Mouse (Mus musculus) MEL (cell line): ENCODE results near the gene Eva1a. TPM values are rescaled to one million over a fixed set of nuclear protein-coding genes. Genes with fewer than 3 reads are reported as not detected.

ENCODE experiments used
- DNase-seq: peaks from one replicate; pipeline ENCODE4 v3.0.0; 2011; ENCODE audit warnings: low read depth, low spot score
- H3K27ac ChIP-seq: 2 replicates; pipeline ENCODE4 v1.5.1; 2012; ENCODE audit warnings: low read depth, mild to moderate bottlenecking, control low read depth, low read length, moderate library complexity; ENCODE audit not compliant: control insufficient read depth
- H3K27me3 ChIP-seq, 2 experiments: fragments of 150-350 bp in 1 of 2; sonication (generic) in 1 of 2; 2 replicates each; pipeline ENCODE4 v1.6.1; 2012; ENCODE audit warnings: low read length in 2 of 2, mild to moderate bottlenecking in 2 of 2, improper control_type of control experiment in 1 of 2, moderate library complexity in 1 of 2; ENCODE audit not compliant: insufficient read depth in 2 of 2, control insufficient read depth in 1 of 2
- H3K36me3 ChIP-seq, 2 experiments: 2 replicates each; pipeline ENCODE4 v1.6.1; 2012 to 2014; ENCODE audit warnings: low read length in 2 of 2, improper control_type of control experiment in 1 of 2, inconsistent platforms in 1 of 2, mild to moderate bottlenecking in 1 of 2; ENCODE audit not compliant: insufficient read depth in 2 of 2, control insufficient read depth in 1 of 2
- H3K4me1 ChIP-seq, 2 experiments: fragments of 150-350 bp in 1 of 2; sonication (generic) in 1 of 2; 2 replicates each; pipeline ENCODE4 v1.6.1; 2012; ENCODE audit warnings: low read length in 2 of 2, improper control_type of control experiment in 1 of 2, mild to moderate bottlenecking in 1 of 2; ENCODE audit not compliant: insufficient read depth in 2 of 2, control insufficient read depth in 1 of 2
- H3K4me3 ChIP-seq, 2 experiments: fragments of 150-350 bp in 1 of 2; sonication (generic) in 1 of 2; 2 replicates each; pipeline ENCODE4 v1.5.1; 2012; ENCODE audit warnings: low read depth in 2 of 2, low read length in 2 of 2, mild to moderate bottlenecking in 2 of 2, moderate library complexity in 2 of 2, control low read depth in 1 of 2, improper control_type of control experiment in 1 of 2; ENCODE audit not compliant: control insufficient read depth in 1 of 2, insufficient read depth in 1 of 2
- H3K79me2 ChIP-seq: 2 replicates; pipeline ENCODE4 v1.6.1; 2012; ENCODE audit warnings: mild to moderate bottlenecking, low read length, moderate library complexity; ENCODE audit not compliant: control insufficient read depth, poor library complexity, insufficient read depth
- H3K9ac ChIP-seq: 2 replicates; pipeline ENCODE4 v1.6.1; 2012; ENCODE audit warnings: low read depth, mild to moderate bottlenecking, control low read depth, low read length, moderate library complexity; ENCODE audit not compliant: control insufficient read depth, poor library complexity, severe bottlenecking
- H3K9me3 ChIP-seq: fragments of 150-350 bp; sonication (generic); replicated peaks from 2 replicates; pipeline ENCODE4 v1.6.1; 2012; ENCODE audit warnings: mild to moderate bottlenecking, low read length, improper control_type of control experiment, moderate library complexity; ENCODE audit not compliant: insufficient read depth
- E2F4 ChIP-seq: IDR thresholded peaks from 2 replicates; pipeline ENCODE4 v1.6.1; 2011; ENCODE audit warnings: low read depth, low read length, improper control_type of control experiment, borderline replicate concordance
- EP300 ChIP-seq, 2 experiments: IDR thresholded peaks; 2 replicates each; pipeline ENCODE4 v1.6.1; 2011; ENCODE audit warnings: improper control_type of control experiment in 2 of 2, low read length in 2 of 2, low read depth in 1 of 2, mild to moderate bottlenecking in 1 of 2
- ETS1 ChIP-seq: IDR thresholded peaks from 2 replicates; pipeline ENCODE4 v1.6.1; 2012; ENCODE audit warnings: low read depth, mild to moderate bottlenecking, inconsistent platforms, low read length, improper control_type of control experiment, moderate library complexity
- GABPA ChIP-seq: IDR thresholded peaks from 2 replicates; pipeline ENCODE4 v1.6.1; 2012; ENCODE audit warnings: low read depth, mild to moderate bottlenecking, inconsistent platforms, low read length, improper control_type of control experiment, moderate library complexity
- HCFC1 ChIP-seq: IDR thresholded peaks from 2 replicates; pipeline ENCODE4 v1.6.1; 2012; ENCODE audit warnings: low read depth, mild to moderate bottlenecking, inconsistent platforms, low read length, improper control_type of control experiment, moderate library complexity
- KAT2A ChIP-seq: conservative IDR thresholded peaks from 2 replicates; pipeline ENCODE4 v1.6.1; 2012; ENCODE audit warnings: low read depth, low read length, improper control_type of control experiment, inconsistent platforms
- MAZ ChIP-seq: IDR thresholded peaks from 2 replicates; pipeline ENCODE4 v1.6.1; 2012; ENCODE audit warnings: low read depth, mild to moderate bottlenecking, inconsistent platforms, low read length, improper control_type of control experiment
- MEF2A ChIP-seq: IDR thresholded peaks from 2 replicates; pipeline ENCODE4 v1.6.1; 2014; ENCODE audit warnings: low read depth, mild to moderate bottlenecking, inconsistent platforms, low read length, improper control_type of control experiment; ENCODE audit not compliant: poor library complexity, insufficient replicate concordance, severe bottlenecking; ENCODE audit errors: extremely low read depth
- NELFE ChIP-seq: IDR thresholded peaks from 2 replicates; pipeline ENCODE4 v1.6.1; 2011; ENCODE audit warnings: low read depth, low read length, improper control_type of control experiment
- POLR2A ChIP-seq, 2 experiments: IDR thresholded peaks; 2 replicates each; pipeline ENCODE4 v1.6.1; 2011 to 2012; ENCODE audit warnings: low read length in 2 of 2, mild to moderate bottlenecking in 2 of 2, control low read depth in 1 of 2, improper control_type of control experiment in 1 of 2, low read depth in 1 of 2, moderate library complexity in 1 of 2; ENCODE audit not compliant: control insufficient read depth in 1 of 2, insufficient read depth in 1 of 2, poor library complexity in 1 of 2
- POLR2AphosphoS5 ChIP-seq: IDR thresholded peaks from 2 replicates; pipeline ENCODE4 v1.6.1; 2012; ENCODE audit warnings: low read depth, borderline replicate concordance, mild to moderate bottlenecking, inconsistent platforms, low read length, moderate library complexity, mixed read lengths
- RAD21 ChIP-seq: IDR thresholded peaks from 2 replicates; pipeline ENCODE4 v1.6.1; 2011; ENCODE audit warnings: mild to moderate bottlenecking, low read depth, low read length, improper control_type of control experiment
- SIN3A ChIP-seq: IDR thresholded peaks from 2 replicates; pipeline ENCODE4 v1.6.1; 2012; ENCODE audit warnings: low read length, improper control_type of control experiment, inconsistent platforms
- SMC3 ChIP-seq: IDR thresholded peaks from 2 replicates; pipeline ENCODE4 v1.6.1; 2011; ENCODE audit warnings: low read depth, low read length, improper control_type of control experiment
- TBP ChIP-seq: IDR thresholded peaks from 2 replicates; pipeline ENCODE4 v1.8.0; 2011; ENCODE audit warnings: low read depth, low read length, improper control_type of control experiment
- UBTF ChIP-seq: IDR thresholded peaks from 2 replicates; pipeline ENCODE4 v1.6.1; 2012; ENCODE audit warnings: low read depth, mild to moderate bottlenecking, inconsistent platforms, low read length, improper control_type of control experiment, moderate library complexity, borderline replicate concordance; ENCODE audit not compliant: insufficient read depth
- USF1 ChIP-seq: IDR thresholded peaks from 2 replicates; pipeline ENCODE4 v1.6.1; 2014; ENCODE audit warnings: low read depth, mild to moderate bottlenecking, inconsistent platforms, low read length, improper control_type of control experiment, moderate library complexity
- USF2 ChIP-seq, 2 experiments: IDR thresholded peaks; 2 replicates each; pipeline ENCODE4 v1.6.1; 2011 to 2012; ENCODE audit warnings: improper control_type of control experiment in 2 of 2, low read length in 2 of 2, borderline replicate concordance in 1 of 2, inconsistent platforms in 1 of 2, low read depth in 1 of 2, mild to moderate bottlenecking in 1 of 2; ENCODE audit not compliant: insufficient read depth in 1 of 2
- ZC3H11A ChIP-seq: IDR thresholded peaks from 2 replicates; pipeline ENCODE4 v1.6.1; 2012; ENCODE audit warnings: low read depth, mild to moderate bottlenecking, inconsistent platforms, low read length, improper control_type of control experiment
- polyA plus RNA-seq, 2 experiments: library from polyadenylated mRNA; stranded (reverse) in 1 of 2; unstranded in 1 of 2; fragments of >175 nt in 1 of 2; fragments of >200 nt in 1 of 2; gene quantifications; 2 replicates each; pipeline versions ENCODE4 v1.2.1 to v1.2.4; 2012; ENCODE audit warnings: low replicate concordance in 2 of 2, low read depth in 1 of 2; ENCODE audit not compliant: insufficient read length in 2 of 2, insufficient read depth in 1 of 2, missing spikeins in 1 of 2
- total RNA-seq: library from RNA; depleted of rRNA; stranded (reverse); fragments of 300-350 nt; gene quantifications from 2 replicates; pipeline ENCODE4 v1.2.3, GENCODE M21; 2012

Gene Eva1a
- total and polyA plus RNA-seq, 3 experiments: not detected

DNA sequence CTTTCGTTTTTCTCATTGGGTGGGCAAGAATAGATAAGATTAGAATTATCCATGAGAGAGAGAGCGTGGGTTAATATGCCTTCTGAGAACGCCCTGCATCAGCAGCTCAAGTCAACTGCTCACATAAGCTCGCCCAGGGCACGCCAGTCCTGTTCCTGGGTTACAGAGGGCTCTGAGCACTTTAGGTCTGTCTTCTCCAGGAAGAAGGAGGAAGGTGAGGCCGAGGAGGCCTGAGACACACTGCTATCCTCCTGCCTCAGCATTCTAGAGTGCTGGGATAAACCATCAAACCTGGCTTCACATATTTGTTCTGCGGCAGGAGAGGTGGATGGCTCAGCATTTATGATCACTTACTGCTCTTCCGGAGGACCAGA lies 10.3 kb upstream of the Eva1a start:
- DNase-seq: no peak
- Histone ChIP-seq H3K4me3 (no peak overlapping the region), H3K36me3 (no peaks in the 10 kb centered on the region), H3K27me3 (no peaks in the 10 kb centered on the region), H3K79me2 (no peaks in the 10 kb centered on the region), H3K9ac (no peak overlapping the region)
- TF ChIP-seq POLR2AphosphoS5 (no peak), RAD21 (no peak), MEF2A (no peak), USF1 (no peak), GABPA (no peak), ETS1 (no peak), KAT2A (no peak), HCFC1 (no peak), ZC3H11A (no peak), EP300 (IDR thresholded peaks at IDR 0.05; ENCODE audit: low read depth in 1 of 2, low read length in 2 of 2) (no peak), MAZ (no peak), USF2 (IDR thresholded peaks at IDR 0.05; ENCODE audit: borderline replicate concordance in 1 of 2, insufficient read depth in 1 of 2, low read depth in 1 of 2, low read length in 2 of 2) (no peak), POLR2A (IDR thresholded peaks at IDR 0.05; ENCODE audit: control insufficient read depth in 1 of 2, insufficient read depth in 1 of 2, low read depth in 1 of 2, low read length in 2 of 2, poor library complexity in 1 of 2) (no peak)
- TF ChIP-seq, all 39 proteins: peak for 0
- H3K4me1 ChIP-seq: no peaks in the 10 kb centered on the region
- no peak overlapping the region for H3K27ac ChIP-seq
- no peaks in the 10 kb centered on the region for H3K9me3 ChIP-seq

DNA sequence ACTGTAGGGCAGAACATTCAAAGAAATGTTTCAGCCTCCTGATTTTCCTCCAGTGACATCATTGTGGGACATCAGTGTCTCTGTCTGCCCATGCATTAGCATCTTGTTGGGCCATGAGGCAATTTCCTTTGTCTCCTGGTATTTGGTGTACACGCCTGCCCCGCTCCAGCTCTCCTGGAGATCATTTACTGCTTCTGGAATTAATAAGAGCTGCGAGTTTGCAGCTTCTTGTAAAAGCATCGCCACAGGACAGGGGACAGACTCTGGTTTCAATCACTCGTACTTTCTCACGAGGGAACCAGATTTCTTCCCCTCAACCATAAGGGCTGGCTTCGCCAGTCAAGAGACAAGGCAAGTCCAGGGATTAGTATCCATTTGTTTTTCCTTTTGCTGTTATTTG lies 3.6 kb upstream of the Eva1a start:
- Histone ChIP-seq H3K9ac (no peak overlapping the region), H3K79me2 (no peaks in the 10 kb centered on the region), H3K4me3 (no peak overlapping the region), H3K27ac (no peak overlapping the region), H3K9me3 (no peaks in the 10 kb centered on the region), H3K36me3 (no peaks in the 10 kb centered on the region), H3K27me3 (no peaks in the 10 kb centered on the region), H3K4me1 (no peaks in the 10 kb centered on the region)
- no peak for DNase-seq
- TF ChIP-seq TBP (no peak), SMC3 (no peak), SIN3A (no peak)

DNA sequence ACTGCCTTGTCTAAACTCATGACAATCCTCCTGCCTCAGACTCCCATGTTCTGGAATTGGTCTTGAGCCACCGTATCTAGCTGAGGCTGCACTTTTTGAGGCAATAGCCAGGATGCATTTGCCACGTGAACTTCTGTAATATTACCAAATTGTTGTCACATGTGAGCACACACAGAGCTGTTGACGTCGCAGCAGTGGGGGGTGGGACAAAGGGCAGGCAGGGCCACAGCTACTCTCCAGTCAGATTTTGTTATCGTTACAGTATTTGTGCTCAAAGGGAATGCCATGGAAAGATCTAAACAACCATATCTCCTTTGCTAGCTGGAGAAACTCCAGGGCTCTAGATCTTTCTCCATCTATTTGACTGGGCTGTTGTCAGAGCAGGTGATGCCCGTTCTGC lies 1.6 kb upstream of the Eva1a start:
- Histone ChIP-seq H3K27ac (no peak overlapping the region), H3K9ac (no peak overlapping the region), H3K4me1 (no peaks in the 10 kb centered on the region), H3K4me3 (no peak overlapping the region), H3K79me2 (no peaks in the 10 kb centered on the region), H3K36me3 (no peaks in the 10 kb centered on the region), H3K9me3 (no peaks in the 10 kb centered on the region), H3K27me3 (no peaks in the 10 kb centered on the region)
- TF ChIP-seq MEF2A (no peak), E2F4 (no peak), USF2 (IDR thresholded peaks at IDR 0.05; ENCODE audit: borderline replicate concordance in 1 of 2, insufficient read depth in 1 of 2, low read depth in 1 of 2, low read length in 2 of 2) (no peak), SMC3 (no peak), UBTF (no peak), NELFE (no peak)
- no peak for DNase-seq
